Mouse (Mus musculus): ENCODE data around the gene Cnpy4. TPM values are rescaled to one million over a fixed set of nuclear protein-coding genes. Genes with fewer than 3 reads are reported as not detected.

Gene Cnpy4
- 8.0 and 11.5 TPM in 2 replicates for polyA plus RNA-seq (2012; rRNA removed; ENCODE audit: low replicate concordance)

GRCm38 (mm10) chr5:138186950-138187638 is at the start of gene Cnpy4, which contains the start of gene Taf6:
TSS of gene Cnpy4 (plus strand) at chr5:138187485.
TSS of gene Taf6 (minus strand) at chr5:138187451.

DNA sequence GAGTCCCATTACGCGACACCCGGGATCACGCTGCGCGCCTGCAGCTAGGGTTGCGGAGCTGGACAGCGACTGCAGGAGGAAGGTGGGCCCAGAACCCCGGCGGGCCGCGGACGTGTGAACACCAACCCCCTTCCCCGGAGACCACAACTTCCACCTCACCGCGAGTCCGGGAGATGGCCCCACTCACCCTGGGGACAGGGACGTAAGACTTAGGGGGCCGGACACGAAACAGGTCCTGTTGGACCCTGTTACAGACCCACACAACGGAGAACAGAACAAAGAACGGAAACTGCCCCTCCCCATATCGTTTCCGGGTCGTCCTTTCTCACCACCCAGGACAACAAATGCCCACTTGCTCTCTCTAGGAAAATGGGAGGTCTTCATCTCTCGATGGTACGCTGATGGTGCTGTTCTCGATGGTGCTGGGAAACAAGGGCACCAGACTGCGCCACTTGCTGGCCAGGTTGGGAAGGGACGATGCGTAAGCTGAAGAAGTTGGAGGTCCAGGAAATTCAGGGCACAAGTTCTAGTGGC is 31.8 kb upstream of the Cnpy4 start, which contains the start of gene Zfp113:
Zfp113 (minus strand) TSS at position 302 of the 534 bp plus-strand sequence.

DNA sequence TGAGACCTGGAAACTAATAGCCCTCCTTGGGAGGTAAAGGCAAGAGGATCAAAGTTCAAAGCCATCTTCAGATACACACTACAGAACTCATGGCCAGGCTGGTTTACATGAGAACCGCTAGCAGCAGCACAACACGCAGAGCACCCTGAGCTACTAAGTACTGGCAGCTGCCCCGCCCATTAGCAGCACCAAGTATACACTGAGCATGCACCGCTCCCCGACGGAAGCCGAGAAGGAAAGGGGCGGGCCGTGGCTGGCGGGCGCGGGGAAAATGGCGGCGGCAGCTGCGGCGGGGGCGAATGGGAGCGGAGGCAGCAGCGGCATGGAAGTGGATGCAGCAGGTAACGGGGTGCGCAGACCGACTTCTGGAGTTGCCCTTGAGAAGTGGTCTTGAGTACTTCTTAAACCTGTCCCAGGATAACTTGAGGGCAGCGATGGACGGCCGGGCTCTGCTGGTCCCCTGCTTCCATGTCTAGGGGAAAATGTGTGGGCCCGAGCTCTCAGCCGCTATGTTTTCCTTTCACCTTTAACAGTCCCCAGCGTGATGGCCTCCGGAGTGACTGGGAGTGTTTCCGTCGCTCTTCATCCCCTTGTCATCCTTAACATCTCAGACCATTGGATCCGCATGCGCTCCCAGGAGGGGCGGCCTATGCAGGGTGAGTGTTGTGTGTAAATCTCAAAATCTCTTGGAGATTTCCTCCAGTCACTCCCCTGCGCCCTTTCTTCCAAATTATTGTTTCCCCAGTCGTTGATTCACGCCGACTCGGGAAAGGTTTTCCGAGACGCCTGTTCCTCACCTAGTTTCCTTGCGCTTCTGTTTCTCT is 26.2 kb upstream of the Cnpy4 start, which contains the start of gene Cops6:
Cops6 (plus strand) TSS at position 230 of the 824 bp plus-strand sequence.

GRCm38 (mm10) chr5:138171695-138172491 is 15.4 kb upstream of the Cnpy4 start, which contains the start of the genes Ap4m1 and Mcm7:
TSS of gene Ap4m1 (plus strand) at chr5:138172002.
TSS of gene Mcm7 (minus strand) at chr5:138172422.

GRCm38 (mm10) chr5:138193771-138194727 is 6.8 kb downstream of the Cnpy4 start, which contains the start of gene Mblac1:
TSS of gene Mblac1 (plus strand) at chr5:138194314.

DNA sequence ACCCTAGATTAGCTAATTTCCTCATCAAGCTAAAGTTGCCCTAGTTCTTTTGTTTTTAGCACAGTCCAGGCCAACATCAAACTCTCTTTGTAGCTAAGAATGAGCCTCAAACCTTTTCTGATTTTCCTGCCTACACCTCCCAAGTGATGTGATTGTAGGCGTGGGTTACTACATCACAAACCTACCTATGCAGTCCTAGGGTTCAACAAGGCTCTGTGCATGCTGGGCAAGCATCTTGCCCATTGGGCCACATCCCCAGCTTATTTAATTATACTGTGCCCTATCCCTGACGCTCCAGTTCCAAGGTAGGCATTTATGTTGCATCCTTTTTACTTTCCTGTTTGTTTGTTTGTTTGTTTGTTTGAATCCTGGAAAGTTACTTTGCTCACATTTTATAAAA is 38.4 kb downstream of the Cnpy4 start, which contains the start of gene Nxpe5:
Nxpe5 (plus strand) TSS at position 199 of the 400 bp plus-strand sequence.

Other genes with a start within 250 kb of the Cnpy4 start
- gene Gjc3, start 224.4 kb upstream of the Cnpy4 start, polyA plus RNA-seq (2012; rRNA removed; ENCODE audit: low replicate concordance) = 0.09 and 0.14 TPM in 2 replicates
- 0.16 and 0.39 TPM in 2 replicates for gene Azgp1, start 206.0 kb upstream of the Cnpy4 start, polyA plus RNA-seq (2012; rRNA removed; ENCODE audit: low replicate concordance)
- not detected in 2 replicates for gene Smok3a, start 166.2 kb upstream of the Cnpy4 start, polyA plus RNA-seq (2012; rRNA removed; ENCODE audit: low replicate concordance)
- gene Smok3b, start 166.1 kb upstream of the Cnpy4 start, polyA plus RNA-seq (2012; rRNA removed; ENCODE audit: low replicate concordance) = not detected in 2 replicates
- gene Smok3c, start 134.3 kb upstream of the Cnpy4 start, polyA plus RNA-seq (2012; rRNA removed; ENCODE audit: low replicate concordance) = not detected in 2 replicates
- 4.7 and 8.3 TPM in 2 replicates for gene Zkscan1, start 102.4 kb upstream of the Cnpy4 start, polyA plus RNA-seq (2012; rRNA removed; ENCODE audit: low replicate concordance)
- 8.7 and 12.5 TPM in 2 replicates for gene Zscan21, start 70.6 kb upstream of the Cnpy4 start, polyA plus RNA-seq (2012; rRNA removed; ENCODE audit: low replicate concordance)
- gene Zfp113, start 31.7 kb upstream of the Cnpy4 start, polyA plus RNA-seq (2012; rRNA removed; ENCODE audit: low replicate concordance) = 2.4 and 4.2 TPM in 2 replicates
- 122 and 145 TPM in 2 replicates for gene Cops6, start 26.4 kb upstream of the Cnpy4 start, polyA plus RNA-seq (2012; rRNA removed; ENCODE audit: low replicate concordance)
- gene Ap4m1, start 15.5 kb upstream of the Cnpy4 start, polyA plus RNA-seq (2012; rRNA removed; ENCODE audit: low replicate concordance) = 66.6 and 72.1 TPM in 2 replicates
- 20.3 and 54.7 TPM in 2 replicates for gene Mcm7, start 15.1 kb upstream of the Cnpy4 start, polyA plus RNA-seq (2012; rRNA removed; ENCODE audit: low replicate concordance)
- gene Taf6, start within 50 bp of the Cnpy4 start, polyA plus RNA-seq (2012; rRNA removed; ENCODE audit: low replicate concordance) = 52.1 and 79.8 TPM in 2 replicates
- 7.2 and 8.4 TPM in 2 replicates for gene Mblac1, start 6.8 kb downstream of the Cnpy4 start, polyA plus RNA-seq (2012; rRNA removed; ENCODE audit: low replicate concordance)
- 3.7 and 5.3 TPM in 2 replicates for gene Nxpe5, start 38.4 kb downstream of the Cnpy4 start, polyA plus RNA-seq (2012; rRNA removed; ENCODE audit: low replicate concordance)
- 232 and 331 TPM in 2 replicates for gene Lamtor4, start 68.0 kb downstream of the Cnpy4 start, polyA plus RNA-seq (2012; rRNA removed; ENCODE audit: low replicate concordance)
- gene BC037034, start 76.5 kb downstream of the Cnpy4 start, polyA plus RNA-seq (2012; rRNA removed; ENCODE audit: low replicate concordance) = 38.8 and 71.4 TPM in 2 replicates
- 0.80 and 5.2 TPM in 2 replicates for gene Gal3st4, start 85.4 kb downstream of the Cnpy4 start, polyA plus RNA-seq (2012; rRNA removed; ENCODE audit: low replicate concordance)
- 0.01 TPM in 1 of 2 replicates, not detected in the other for gene Gm43720, start 92.5 kb downstream of the Cnpy4 start, polyA plus RNA-seq (2012; rRNA removed; ENCODE audit: low replicate concordance)
- 6.5 and 27.6 TPM in 2 replicates for gene Gpc2, start 92.5 kb downstream of the Cnpy4 start, polyA plus RNA-seq (2012; rRNA removed; ENCODE audit: low replicate concordance)
- 1.2 and 1.4 TPM in 2 replicates for gene Stag3, start 92.8 kb downstream of the Cnpy4 start, polyA plus RNA-seq (2012; rRNA removed; ENCODE audit: low replicate concordance)
- gene Pvrig, start 154.5 kb downstream of the Cnpy4 start, polyA plus RNA-seq (2012; rRNA removed; ENCODE audit: low replicate concordance) = 0.29 and 2.0 TPM in 2 replicates